Mouse (Mus musculus): ENCODE results near the gene Serpinb6b.

GRCm38 (mm10) chr13:32927241-32927640 is 37.8 kb upstream of the Serpinb6b start:
- TF ChIP-seq POLR2A (IDR thresholded peaks at IDR 0.05; ENCODE audit: low read depth, low read length) = no peak
- TF ChIP-seq CTCF (IDR thresholded peaks at IDR 0.05; ENCODE audit: extremely low read depth, insufficient read length, insufficient replicate concordance, low read depth, low read length) = no peak
